Mouse (Mus musculus) adrenal gland, postnatal 36 days (tissue): ENCODE results near the gene Fam219a. TPM values are rescaled to one million over a fixed set of nuclear protein-coding genes. Genes with fewer than 3 reads are reported as not detected.

Experiments used
- DNase-seq, 2 experiments: peaks; one replicate each; pipeline ENCODE4 v3.0.0; 2021; ENCODE audit warnings: mixed read lengths in 1 of 2
- total RNA-seq, 2 experiments: library from RNA; stranded (reverse); gene quantifications; 2 replicates each; pipeline ENCODE4 v1.2.3; 2021

Gene Fam219a
- total RNA-seq, 2 experiments from 2014 or later = 14.7 to 20.5 TPM

DNA sequence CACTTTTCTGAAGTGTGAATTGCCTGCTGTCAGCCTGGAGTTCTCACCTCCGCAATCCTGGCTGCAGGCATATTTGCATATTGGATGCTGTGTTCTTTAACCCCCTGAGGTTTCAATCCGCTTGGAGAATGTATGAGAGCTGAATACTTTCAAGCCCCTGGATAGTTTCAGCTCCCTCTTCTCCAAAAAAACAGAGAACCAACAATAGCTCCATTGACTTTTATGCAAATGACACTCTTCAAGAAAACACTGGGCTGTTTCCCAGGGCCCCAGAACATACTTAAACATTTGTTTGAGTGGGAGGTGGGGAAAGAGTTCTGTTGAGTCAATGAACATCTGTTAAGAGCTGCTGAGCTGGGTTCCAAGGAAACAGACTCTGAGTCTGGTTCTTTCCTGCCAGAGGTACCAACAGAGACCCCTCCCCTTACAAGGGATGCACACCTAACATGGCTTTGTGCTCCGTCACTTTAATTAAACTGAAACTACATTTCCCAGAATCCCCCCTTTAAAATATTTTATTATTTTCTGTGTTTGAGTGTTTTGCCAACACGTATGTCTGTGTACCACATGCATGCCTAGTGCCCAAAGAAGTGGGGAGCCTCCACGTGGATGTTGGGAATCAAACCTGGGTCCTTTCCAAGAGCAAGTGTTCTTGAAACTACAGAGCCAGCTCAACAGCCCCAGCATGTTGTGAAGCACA lies 98.5 kb downstream of the Fam219a start:
- DNase-seq = no peak

DNA sequence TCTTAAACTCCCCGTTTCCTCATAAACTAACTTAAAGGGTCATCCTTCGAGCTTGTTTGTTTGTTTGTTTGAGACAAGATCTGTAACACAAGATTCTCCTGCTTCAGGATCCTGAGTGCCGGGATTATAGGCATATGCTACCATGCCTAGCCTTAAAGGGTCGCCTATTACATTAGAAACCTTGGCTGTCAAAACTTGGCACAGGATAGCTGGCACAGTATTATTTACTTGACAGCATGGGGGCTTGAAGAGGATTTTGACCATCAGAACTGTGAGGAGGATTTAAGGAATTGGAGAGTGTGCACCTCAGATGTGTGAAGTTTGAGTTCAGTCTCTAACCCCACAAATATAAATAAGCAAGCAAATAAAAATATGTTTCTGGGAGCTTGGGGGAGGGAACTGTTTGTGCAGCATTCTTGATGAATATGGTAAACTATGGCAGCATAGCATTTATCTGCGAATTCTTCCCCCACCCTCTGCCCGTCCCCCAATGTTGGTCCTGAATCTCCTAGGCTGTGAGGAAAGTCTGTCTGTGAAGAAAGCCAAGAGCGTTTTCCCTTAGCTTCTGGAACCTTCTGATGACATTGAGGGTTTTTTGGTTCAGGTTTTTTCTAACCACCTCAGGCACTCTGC lies 99.2 kb downstream of the Fam219a start:
- no peak for DNase-seq

DNA sequence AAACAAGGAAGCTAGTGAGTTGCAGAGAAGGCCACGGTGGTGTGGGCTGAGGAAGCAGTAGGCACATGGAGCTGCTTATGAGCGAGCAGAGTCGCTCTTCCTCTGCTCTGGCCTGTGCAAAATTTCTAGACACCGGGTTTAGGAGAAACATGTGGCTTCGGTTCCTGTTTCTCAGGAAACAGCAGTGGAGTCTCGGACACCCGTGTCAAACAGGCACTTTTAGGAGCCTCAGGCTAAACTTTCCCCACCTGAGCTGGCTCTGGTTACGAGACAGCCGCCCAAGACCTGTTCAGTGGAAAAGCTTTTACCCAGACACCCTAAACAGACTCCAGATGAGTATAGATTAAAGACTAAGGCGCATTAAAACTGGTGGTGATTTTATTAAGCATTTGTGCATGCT lies 100.1 kb downstream of the Fam219a start:
- DNase-seq = no peak

DNA sequence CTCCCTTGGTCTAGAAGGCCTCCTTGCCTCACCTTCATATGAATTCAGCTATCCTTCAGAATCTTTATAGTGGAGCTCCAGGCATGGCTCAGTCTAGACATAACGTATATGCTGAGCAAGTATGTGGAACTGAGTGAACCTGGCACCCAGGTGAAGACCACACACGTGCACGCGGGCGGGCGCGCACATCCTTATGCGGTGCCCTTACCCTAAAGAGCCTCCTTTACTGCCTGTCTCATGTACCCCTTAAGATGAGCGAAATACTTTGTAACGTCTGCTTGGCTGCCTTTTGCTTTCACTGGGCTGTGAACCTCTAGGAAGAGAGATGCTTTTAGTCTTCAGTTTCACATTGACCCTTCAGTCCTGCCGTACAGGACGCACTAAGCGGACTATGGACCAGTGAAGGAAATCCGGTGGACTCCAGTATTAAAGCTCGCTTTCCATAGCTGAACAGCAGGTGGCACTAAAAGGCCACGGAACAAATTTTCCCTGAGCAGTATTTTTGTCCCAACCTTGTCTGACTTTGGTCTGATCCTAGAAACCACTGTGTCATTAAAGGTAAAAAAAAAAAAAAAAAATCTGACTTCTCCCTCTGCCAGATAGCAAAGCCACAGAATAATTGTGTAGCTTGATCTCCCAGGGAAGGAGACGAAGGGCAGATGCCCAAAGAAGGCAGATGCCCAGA lies 100.8 kb downstream of the Fam219a start:
- peak; percentile 58 to 72 for DNase-seq

Other genes with a start within 250 kb of the Fam219a start
- gene Ubap1, start 220.5 kb downstream of the Fam219a start, total RNA-seq = 10 to 100 TPM; 46.1 to 46.7 TPM
- 1 to 10 TPM; 1.4 to 2.1 TPM for gene Kif24, start 104.7 kb downstream of the Fam219a start, total RNA-seq
- gene Nudt2, start 104.4 kb downstream of the Fam219a start, total RNA-seq = 10 to 100 TPM; 22.9 to 37.8 TPM
- 10 to 100 TPM in 1 of 2 experiments, 1 to 10 TPM in 1; 8.4 to 14.8 TPM for gene AI464131, start 66.5 kb downstream of the Fam219a start, total RNA-seq
- 1 to 10 TPM in 1 of 2 experiments, not detected in 1; 1.3 TPM for gene 1110017D15Rik, start 52.2 kb downstream of the Fam219a start, total RNA-seq
- gene Dnaic1, start 237 bp upstream of the Fam219a start, total RNA-seq = not detected
- gene Enho, start 70.8 kb upstream of the Fam219a start, total RNA-seq = 1 to 10 TPM; 2.8 to 3.5 TPM
- gene Cntfr, start 127.6 kb upstream of the Fam219a start, total RNA-seq = 10 to 100 TPM; 39.3 to 40.3 TPM
- gene Il11ra1, start 130.5 kb upstream of the Fam219a start, total RNA-seq = 10 to 100 TPM; 79.1 to 85.0 TPM
- 10 to 100 TPM; 39.2 to 42.6 TPM for gene Rpp25l, start 144.0 kb upstream of the Fam219a start, total RNA-seq
- gene Dctn3, start 153.6 kb upstream of the Fam219a start, total RNA-seq = 100 to 1,000 TPM; 103 to 123 TPM
- gene Arid3c, start 161.6 kb upstream of the Fam219a start, total RNA-seq = not detected
- 10 to 100 TPM; 32.1 to 45.6 TPM for gene Galt, start 185.7 kb upstream of the Fam219a start, total RNA-seq
- gene Sigmar1, start 186.6 kb upstream of the Fam219a start, total RNA-seq = 10 to 100 TPM; 77.4 to 80.1 TPM
- gene Ccl27a, start 204.7 kb upstream of the Fam219a start, total RNA-seq = 10 to 100 TPM; 33.9 to 46.8 TPM